Mouse (Mus musculus) ES-Bruce4 (cell line): Measurements from ENCODE around the gene Ugcg. TPM values are rescaled to one million over a fixed set of nuclear protein-coding genes. Genes with fewer than 3 reads are reported as not detected.
"Not testable (repeated sequence)": the region's sequence is repeated elsewhere in the genome, so short reads cannot be mapped to it uniquely, and the experiment has no call there.

Experiments
- H3K27ac ChIP-seq: 2 replicates; pipeline ENCODE4 v1.5.1; 2012; ENCODE audit warnings: low read length, inconsistent platforms; ENCODE audit not compliant: insufficient read depth
- H3K27me3 ChIP-seq: 2 replicates; pipeline ENCODE4 v1.6.1; 2012; ENCODE audit warnings: mild to moderate bottlenecking, low read length, inconsistent platforms; ENCODE audit not compliant: control insufficient read depth, poor library complexity, insufficient read depth, severe bottlenecking
- H3K36me3 ChIP-seq: 2 replicates; pipeline ENCODE4 v1.6.1; 2012; ENCODE audit warnings: inconsistent platforms, mild to moderate bottlenecking, low read length, moderate library complexity; ENCODE audit not compliant: control insufficient read depth, poor library complexity, insufficient read depth, severe bottlenecking
- H3K4me1 ChIP-seq: one replicate; pipeline ENCODE4 v1.8.1; 2011; ENCODE audit warnings: low read length; ENCODE audit not compliant: control insufficient read depth, insufficient read depth
- H3K4me3 ChIP-seq: 2 replicates; pipeline ENCODE4 v1.5.1; 2011; ENCODE audit warnings: low read depth, mild to moderate bottlenecking, low read length
- H3K9ac ChIP-seq: 2 replicates; pipeline ENCODE4 v1.6.1; 2012; ENCODE audit warnings: low read depth, mild to moderate bottlenecking, inconsistent platforms; ENCODE audit not compliant: poor library complexity, severe bottlenecking
- H3K9me3 ChIP-seq: replicated peaks from 2 replicates; pipeline ENCODE4 v1.6.1; 2012; ENCODE audit warnings: mild to moderate bottlenecking, low read length, inconsistent platforms; ENCODE audit not compliant: control insufficient read depth, poor library complexity, insufficient read depth, severe bottlenecking
- CTCF ChIP-seq: IDR thresholded peaks from one replicate; pipeline ENCODE4 v1.8.1; 2011; ENCODE audit warnings: low read depth, low read length
- EP300 ChIP-seq: IDR thresholded peaks from 2 replicates; pipeline ENCODE4 v1.6.1; 2011; ENCODE audit warnings: low read depth, low read length; ENCODE audit not compliant: insufficient read depth
- POLR2A ChIP-seq: IDR thresholded peaks from one replicate; pipeline ENCODE4 v1.8.1; 2011; ENCODE audit warnings: low read length; ENCODE audit not compliant: insufficient read depth
- polyA plus RNA-seq: library from polyadenylated mRNA; stranded (reverse); fragments of >200 nt; gene quantifications from 2 replicates; pipeline ENCODE4 v1.2.4, GENCODE M21; 2011; ENCODE audit warnings: low read depth; ENCODE audit not compliant: missing spikeins, insufficient read depth, insufficient read length

The Ugcg gene
- polyA plus RNA-seq, 1 experiment: 60.0 TPM

- H3K27ac ChIP-seq: no peak overlapping the region
- no peaks in the 10 kb centered on the region for H3K27me3 ChIP-seq
- H3K4me1 ChIP-seq: no peaks in the 10 kb centered on the region
- no peaks in the 10 kb centered on the region for H3K36me3 ChIP-seq
- H3K9me3 ChIP-seq: no peaks in the 10 kb centered on the region
- H3K4me3 ChIP-seq: no peak overlapping the region
- TF ChIP-seq POLR2A (no peak), CTCF (no peak), EP300 (no peak)
- no peak overlapping the region for H3K9ac ChIP-seq
Measured at GRCm38 (mm10) chr4:59260871-59261515, 71.9 kb downstream of the Ugcg start.

- H3K27ac ChIP-seq, H3K4me3 ChIP-seq, H3K27me3 ChIP-seq, H3K9me3 ChIP-seq, H3K9ac ChIP-seq, H3K4me1 ChIP-seq, H3K36me3 ChIP-seq: not testable (repeated sequence)
Measured at GRCm38 (mm10) chr4:59261582-59261981, 72.5 kb downstream of the Ugcg start.

DNA sequence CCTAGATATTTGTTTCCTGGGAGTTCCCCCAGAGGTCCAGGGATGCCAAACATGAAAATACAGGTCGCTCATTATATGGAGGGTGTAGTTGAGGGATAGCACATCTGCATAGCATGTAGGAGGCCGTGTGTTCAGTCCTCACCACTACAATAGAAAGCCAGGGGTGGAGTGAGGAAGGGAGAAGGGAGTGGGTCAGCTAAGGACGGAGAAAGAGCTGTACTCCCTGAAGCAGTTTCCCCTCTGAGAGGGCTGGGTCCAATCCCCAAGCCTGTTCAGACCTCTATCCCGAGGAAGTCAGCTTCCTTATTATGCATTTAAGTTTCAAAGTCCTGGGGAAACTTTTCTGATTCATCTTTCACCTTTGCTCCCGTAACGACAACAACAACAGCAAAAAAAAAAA, 73.1 kb downstream of the Ugcg start:
- no peak overlapping the region for H3K4me3 ChIP-seq
- no peak overlapping the region for H3K27ac ChIP-seq
- no peaks in the 10 kb centered on the region for H3K4me1 ChIP-seq
- no peak overlapping the region for H3K9ac ChIP-seq
- TF ChIP-seq CTCF (no peak), EP300 (no peak), POLR2A (no peak)
- H3K9me3 ChIP-seq: no peaks in the 10 kb centered on the region
- no peaks in the 10 kb centered on the region for H3K27me3 ChIP-seq
- no peaks in the 10 kb centered on the region for H3K36me3 ChIP-seq

DNA sequence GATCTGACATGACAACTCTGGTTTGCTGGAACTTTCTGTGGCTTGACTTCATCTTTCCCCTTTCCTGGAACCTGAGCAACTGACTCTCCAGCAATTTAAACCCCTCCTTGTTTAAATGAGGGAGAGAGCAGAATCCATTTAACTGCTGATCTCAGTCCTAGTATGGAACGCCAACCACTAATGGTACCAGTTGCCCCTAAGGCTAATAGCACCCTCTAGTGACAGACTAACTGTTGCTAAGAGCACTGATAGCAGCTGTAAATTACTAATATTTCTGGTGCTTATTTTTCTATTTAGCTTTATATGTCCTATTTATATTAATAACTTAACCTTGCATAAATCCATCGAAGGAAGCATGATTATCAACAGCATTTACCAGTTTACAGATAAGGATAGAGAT, 74.4 kb downstream of the Ugcg start:
- H3K4me1 ChIP-seq: no peaks in the 10 kb centered on the region
- H3K36me3 ChIP-seq: no peaks in the 10 kb centered on the region
- TF ChIP-seq CTCF: no peak

DNA sequence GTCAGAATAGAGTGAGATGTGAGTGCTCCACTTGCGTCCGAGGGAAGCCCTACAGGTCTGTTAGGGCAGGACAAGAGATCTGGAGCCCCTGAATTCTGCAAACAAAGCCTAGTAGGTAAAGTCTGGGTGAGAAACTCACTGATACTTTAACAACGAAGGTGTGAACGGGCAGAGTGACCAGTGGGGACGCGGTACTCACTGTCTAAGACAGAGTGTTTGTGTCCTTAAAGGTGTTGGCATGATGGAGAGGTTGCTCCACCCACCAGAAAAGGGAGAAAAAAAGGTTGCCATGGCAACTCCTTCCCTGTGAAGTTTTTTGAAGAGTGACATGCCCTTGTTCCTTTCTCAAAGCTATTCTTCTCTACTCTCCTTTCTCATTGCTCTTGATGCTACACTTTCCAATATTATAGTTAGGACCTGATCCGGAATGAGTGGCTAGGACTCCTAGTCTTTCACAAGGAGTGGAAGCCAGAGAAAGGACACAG, 75.6 kb downstream of the Ugcg start:
- H3K36me3 ChIP-seq: no peaks in the 10 kb centered on the region
- TF ChIP-seq CTCF (no peak), POLR2A (no peak)
- H3K9me3 ChIP-seq: no peaks in the 10 kb centered on the region
- no peaks in the 10 kb centered on the region for H3K27me3 ChIP-seq
- H3K27ac ChIP-seq: no peak overlapping the region
- H3K4me3 ChIP-seq: no peak overlapping the region
- H3K4me1 ChIP-seq: no peaks in the 10 kb centered on the region
- H3K9ac ChIP-seq: no peak overlapping the region

More for the DNA sequence above, 74.4 kb downstream of the Ugcg start:
- no peak overlapping the region for H3K4me3 ChIP-seq
- H3K27ac ChIP-seq: no peak overlapping the region
- H3K27me3 ChIP-seq: no peaks in the 10 kb centered on the region
- no peaks in the 10 kb centered on the region for H3K9me3 ChIP-seq
- no peak overlapping the region for H3K9ac ChIP-seq

GRCm38 (mm10) chr4:59265182-59265581, 76.1 kb downstream of the Ugcg start:
- Histone ChIP-seq H3K27me3 (no peaks in the 10 kb centered on the region), H3K4me1 (no peaks in the 10 kb centered on the region), H3K4me3 (no peak overlapping the region), H3K9me3 (no peaks in the 10 kb centered on the region), H3K36me3 (no peaks in the 10 kb centered on the region), H3K9ac (no peak overlapping the region), H3K27ac (no peak overlapping the region)
- no peak for TF ChIP-seq EP300
- no peak for TF ChIP-seq CTCF
- TF ChIP-seq POLR2A: no peak
